Mouse (Mus musculus) neural tube, embryonic 10.5 days (tissue): ENCODE results near the gene Ctnna2.

Experiments used
- DNase-seq: peaks from one replicate; pipeline ENCODE4 v3.0.0-alpha.2; 2017; ENCODE audit warnings: low spot score; ENCODE audit errors: extremely low spot score

The Ctnna2 gene

DNA sequence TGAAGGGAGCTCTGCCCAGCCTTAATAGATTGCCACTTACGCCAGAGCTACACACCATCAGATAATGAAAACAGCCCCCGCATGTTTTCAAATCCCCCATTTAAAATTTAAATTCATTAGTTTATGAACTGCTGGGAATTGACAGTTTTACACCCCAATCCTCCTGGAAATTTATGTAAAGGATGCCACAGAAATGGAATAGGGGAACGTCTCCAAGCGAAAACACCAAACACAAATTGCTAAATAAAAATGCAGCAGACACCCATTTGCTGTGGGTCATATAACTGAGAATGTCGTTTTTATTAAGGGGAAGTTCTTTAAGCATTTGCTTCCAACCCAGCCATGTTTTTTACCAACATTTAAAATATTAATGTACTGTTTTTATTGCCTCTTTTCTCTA, 538.4 kb downstream of the Ctnna2 start:
- no peak for DNase-seq

DNA sequence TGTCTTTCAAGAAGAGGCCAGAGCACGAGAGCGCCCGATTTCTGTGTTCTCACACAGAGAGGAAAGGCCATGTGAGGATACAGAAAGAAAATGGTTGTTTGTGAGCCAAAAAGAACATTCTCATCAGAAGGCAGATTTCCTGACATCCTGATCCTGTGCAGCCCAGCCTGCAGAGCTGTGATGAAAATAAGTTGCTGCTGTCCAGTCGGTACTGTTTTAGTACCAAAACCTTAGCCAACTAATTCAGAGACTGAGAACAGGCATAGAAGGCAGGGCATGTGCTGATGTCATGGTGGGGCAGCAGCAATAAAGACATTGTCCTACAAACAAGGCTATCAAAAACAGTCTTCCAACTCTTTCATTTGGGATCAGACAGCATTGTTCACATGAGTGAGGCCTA, 549.1 kb downstream of the Ctnna2 start:
- no peak for DNase-seq

DNA sequence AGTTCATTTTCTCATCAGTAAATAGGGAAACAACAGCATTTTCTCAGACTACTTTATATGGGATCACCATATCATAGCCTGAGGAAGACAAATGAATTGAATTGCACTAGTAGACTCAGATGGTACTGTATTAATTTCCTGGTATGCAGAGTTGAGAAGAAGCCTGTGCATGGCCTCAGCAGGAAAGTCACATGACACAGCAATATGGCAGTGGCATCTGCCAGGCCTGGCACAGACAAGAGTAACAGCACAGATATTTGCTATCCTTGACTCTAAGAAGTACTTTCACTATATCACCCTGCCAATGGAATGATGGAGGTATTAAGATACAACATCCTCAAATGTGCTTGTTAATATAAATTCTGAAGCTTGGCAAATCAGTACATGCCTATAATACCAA, 553.8 kb downstream of the Ctnna2 start:
- DNase-seq, result no peak

DNA sequence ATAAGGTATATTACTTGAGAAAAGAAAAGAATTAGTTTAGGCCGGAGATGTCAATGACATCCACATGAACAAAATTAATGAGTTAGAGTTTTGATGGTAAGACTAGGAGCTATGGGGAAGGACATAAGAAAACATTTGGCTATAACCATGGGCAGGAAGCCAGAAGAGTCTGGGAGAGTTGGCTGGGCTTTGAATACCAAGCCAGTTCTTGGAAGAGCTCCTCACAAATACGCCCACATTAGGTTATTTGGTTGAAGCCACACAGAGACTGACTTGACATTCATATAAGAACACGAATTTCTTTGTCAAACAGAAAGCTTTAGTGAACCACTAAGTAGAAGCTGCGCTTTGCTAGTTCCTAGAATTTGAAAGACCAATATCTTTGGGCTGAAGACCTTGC, 554.7 kb downstream of the Ctnna2 start:
- DNase-seq, result no peak

DNA sequence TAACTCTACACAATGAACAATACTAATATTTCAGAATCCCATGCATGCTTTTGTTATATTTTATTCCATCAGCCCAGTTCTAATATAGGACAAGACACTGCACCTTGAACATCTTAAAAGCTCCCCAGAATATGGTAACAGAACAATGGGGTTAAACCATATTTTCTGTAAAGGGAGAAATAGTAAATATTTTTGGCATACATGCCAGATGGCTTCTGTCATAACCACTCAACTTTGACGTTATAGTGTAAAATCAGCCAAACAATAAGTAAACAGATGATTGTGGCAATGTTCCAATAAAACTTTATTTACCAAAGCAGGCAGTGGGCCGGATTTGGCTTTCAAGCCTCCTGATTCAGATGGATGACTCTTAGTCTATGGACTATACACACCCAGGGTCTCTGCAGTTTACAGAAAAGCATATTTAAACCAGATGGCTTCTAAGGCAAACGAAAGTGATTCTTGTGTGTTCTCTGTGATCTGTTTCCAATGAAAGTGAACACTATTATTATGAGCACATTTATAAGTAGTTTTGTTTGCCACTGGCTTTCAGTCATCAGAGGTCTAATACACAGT, 557.8 kb downstream of the Ctnna2 start:
- no peak for DNase-seq

DNA sequence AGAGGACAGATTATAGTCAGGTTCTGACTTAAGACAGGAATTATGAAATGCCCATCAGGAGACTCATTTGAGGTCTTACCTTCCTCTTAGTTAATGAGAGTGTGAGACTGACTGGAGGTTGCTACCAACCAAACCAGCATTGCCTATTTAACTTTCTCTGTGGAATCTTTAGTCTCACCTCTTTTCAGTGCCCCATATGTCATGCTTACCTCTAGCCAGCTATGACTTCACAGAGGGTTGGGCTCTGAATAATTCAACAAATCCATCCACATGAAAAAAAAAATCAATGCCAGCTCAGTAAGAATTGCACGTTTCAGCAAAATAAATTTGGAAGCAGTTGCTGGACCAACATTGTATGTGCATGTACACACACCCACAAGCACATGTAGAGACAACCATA, 562.5 kb downstream of the Ctnna2 start:
- no peak for DNase-seq

DNA sequence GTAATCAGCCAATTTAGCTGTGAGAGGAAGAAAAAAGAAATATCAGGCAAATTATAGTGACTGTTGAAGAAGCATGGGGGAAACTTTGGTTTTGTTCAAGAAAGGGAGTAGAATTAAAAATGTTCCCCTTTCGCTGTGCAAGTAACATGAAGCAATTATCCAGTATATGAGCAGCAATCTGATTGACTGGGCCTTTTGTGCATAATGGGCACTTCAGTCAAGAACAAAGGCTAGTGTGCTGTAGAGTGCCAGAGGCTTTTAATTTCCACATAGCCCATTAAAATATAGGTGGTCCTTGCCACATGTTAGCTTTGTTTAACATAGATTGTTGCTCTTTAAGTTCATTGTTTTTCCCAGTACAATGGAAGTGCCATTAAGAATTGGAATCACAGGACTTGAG, 566.0 kb downstream of the Ctnna2 start:
- no peak for DNase-seq

DNA sequence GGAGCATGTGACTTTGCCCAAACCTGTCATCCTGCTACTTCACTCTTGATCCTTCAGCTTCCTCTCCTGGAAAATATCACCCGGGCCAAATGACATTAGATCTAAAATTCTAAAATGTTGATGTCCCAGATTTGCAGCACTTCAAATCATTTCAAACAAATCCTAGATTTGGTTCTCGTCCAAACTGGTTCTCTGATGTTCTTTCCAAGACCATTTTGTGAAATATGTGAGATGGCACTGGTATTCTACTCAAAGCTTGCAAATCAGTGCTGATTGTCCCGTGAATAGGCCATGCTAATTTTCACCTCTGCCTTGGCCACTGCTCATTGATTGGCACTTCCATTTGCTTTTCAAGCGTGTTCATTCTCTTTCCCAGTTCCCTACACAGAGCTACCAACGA, 571.0 kb downstream of the Ctnna2 start:
- no peak for DNase-seq

DNA sequence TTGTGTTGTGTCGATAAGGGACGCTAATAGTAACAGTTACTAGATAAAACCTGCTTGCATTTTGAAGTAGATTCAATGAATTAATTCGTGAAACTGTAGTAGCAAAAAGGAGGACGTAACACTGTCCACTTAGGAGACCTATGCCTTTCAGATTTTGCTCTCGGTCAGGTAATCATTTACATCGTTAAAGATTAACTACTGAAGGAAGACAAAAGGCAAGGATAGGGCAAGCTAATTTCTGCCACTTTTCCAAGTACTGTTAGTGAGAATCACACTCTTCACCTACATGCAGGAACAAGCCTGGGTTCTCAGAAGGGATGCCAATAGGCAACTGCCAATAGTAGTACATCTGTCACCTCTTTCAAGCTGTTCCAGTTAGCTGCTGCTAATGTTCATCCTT, 578.7 kb downstream of the Ctnna2 start:
- DNase-seq, result no peak

DNA sequence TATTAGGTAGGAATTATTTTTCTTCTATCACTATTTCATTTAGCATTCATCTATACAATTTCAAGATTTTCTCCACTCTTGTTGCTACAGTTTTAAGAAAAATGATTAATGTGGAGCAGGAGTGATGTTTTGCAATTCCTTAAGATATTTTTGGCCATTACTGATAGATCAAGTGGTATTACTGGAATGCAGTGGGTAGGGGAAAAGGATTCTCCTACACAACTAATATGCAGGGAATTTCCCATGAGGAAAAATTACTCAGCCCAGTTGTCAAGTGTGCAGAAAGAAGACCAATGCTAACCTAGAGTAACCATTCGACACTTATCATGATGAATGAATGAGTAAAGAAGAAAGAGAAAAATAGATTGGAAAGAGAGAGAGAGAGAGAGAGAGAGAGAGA, 587.8 kb downstream of the Ctnna2 start:
- no peak for DNase-seq

DNA sequence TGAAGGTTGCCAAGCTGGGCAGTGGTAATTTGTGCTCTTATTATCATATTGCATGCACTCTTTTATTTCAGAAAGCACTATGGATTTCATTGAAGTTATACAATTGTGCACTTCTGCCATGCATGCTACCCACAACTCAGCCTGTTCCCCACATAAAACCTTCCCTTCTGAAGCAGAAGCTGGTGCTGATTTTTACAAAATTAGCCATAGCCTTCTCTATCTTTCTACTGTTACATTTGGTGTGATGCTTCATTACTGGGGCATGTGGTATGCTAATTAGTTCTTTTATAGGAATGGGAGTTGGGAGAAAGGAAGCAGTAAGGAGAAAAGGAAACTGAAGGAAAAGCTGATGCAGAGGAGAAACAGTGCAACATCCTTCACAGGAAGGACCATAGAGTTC, 598.2 kb downstream of the Ctnna2 start:
- no peak for DNase-seq

DNA sequence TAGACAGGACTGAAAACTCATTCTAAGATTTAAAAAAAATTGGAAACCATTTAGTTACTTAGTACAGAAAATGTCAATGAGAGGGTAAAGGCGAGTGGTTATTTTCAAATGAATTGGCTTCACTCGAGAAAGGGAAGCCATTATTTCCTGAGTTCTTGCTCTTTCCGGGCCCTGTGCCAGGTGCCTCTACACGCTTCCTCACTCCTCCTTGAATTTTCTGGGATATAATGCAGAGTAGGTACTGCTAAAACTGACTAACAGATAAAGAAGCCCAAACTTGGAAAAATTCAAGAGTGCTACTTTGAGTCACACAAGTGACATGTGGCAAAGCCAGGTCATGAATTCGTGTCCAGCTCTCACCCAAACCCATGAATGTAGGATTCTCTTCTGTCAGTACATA, 606.4 kb downstream of the Ctnna2 start:
- DNase-seq, result no peak

DNA sequence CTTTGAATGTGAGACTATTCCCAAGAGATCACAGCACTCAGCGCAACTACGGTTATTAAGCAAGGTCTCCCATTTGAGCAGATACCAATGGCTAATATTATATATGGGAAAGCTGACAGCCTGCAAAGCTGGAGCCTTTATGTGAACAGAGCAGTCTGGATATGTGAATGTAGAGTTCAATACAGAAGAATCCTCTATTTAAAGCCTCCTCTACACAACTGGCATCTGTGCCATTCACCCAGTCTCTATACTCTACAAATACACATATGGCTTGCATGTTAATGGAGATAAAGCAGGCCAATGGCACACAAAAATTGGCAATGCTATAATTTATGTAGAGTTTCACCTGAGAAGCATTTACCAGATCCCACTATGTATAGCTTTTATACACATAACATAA, 608.4 kb downstream of the Ctnna2 start:
- no peak for DNase-seq

DNA sequence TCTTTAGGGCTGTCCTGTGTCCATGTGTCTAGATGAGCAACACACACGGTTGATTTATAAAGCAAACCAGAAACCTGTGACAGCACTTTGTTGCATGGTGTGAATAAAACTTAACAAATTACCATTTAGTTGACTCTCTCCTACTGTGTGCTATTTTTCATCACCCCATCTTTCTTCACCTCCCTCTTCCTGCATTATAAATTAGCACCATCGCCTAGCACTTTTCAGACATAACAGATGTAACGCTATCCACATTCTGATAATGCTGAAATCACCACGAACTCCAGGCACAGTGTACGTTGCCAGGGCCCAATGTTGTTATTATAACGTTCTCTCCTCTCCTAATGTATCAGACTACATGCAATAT, 621.0 kb downstream of the Ctnna2 start:
- no peak for DNase-seq

DNA sequence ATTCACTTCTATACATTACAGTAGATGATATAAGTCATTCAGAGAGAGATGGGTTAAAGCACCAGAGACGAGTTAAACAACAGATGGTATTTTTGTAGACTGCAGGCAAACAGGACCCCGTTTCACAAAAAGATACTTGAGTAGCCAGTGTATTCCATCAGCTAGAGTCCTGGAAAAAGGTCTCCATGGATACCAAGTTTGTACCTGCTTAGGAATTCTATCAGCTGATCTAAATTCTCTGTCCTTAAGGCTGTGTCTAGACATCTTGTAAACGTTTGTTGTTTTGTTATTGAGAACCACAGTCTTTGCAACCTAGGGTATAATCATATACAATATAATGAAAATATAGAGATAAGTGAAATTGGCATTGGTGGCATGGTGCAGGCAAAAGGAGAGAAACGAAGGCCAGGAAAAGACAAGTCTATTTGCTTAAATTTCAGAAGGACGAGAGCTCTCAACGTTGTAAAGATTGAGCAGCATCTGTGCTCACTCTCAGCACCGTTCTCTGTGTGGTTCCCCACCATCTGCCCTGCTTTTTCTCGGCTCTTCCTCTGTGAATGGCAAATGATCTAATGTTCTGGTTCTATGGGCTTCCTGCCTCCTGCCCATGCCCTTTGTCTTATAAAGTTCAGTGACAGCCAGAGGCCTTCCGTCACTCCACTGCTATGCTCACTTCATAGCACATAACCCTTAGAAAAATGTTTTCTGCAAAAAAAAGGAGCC, 621.6 kb downstream of the Ctnna2 start:
- no peak for DNase-seq

DNA sequence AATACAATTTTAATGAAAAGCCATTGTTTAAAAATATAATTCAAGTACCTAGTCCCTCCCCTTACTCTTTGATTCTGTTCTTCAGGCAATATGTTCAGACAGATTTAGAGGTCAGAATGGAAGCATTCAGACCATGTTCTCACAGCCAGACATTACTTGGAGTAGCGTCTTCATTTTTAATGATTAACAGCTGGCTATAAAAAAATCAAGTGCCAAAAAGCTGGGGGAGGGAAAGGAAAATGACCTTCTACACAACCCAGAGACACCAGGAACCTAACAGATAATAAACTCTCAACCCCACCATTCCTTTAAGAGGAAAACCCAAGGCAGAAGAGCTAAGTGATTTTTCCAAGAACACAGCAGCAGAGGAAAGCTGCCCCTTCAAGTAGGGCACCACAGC, 624.7 kb downstream of the Ctnna2 start:
- no peak for DNase-seq

DNA sequence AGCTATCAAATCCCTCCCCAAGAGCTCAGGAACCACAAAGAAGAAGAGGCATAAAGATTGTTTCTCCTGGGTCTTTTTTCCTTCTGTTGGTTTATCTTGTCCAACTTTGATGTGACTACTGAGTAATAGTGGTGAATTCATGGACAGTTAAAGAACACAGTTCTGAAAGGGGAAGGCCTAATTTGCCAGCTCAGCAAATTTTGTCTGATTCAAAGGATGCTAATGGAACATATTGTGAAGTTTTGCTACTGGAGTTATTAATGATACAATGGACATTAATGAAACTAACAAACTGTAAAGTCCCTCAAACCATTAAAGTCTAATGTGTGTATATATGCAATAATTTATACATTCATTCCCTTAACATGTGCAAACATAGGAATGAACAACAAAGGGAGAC, 635.7 kb downstream of the Ctnna2 start:
- no peak for DNase-seq

DNA sequence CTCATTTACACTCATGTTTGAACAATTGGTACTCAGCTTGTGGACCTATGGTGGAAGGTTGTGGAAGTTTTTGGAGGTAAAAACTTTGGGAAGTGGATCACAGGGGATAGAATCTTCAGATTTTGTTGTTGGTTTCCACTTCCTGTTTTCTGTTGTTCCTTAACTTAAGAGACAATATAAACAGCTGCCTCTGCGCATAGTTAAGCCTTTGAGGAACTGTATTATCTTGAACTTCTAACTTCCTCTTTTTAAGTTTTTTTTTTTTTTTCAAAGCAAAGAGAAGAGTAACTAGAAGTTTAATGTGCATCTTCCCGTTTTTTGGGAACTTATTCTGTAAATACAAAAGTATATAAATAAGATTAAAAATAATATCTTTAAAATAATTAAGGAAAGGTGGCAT, 644.0 kb downstream of the Ctnna2 start:
- no peak for DNase-seq

DNA sequence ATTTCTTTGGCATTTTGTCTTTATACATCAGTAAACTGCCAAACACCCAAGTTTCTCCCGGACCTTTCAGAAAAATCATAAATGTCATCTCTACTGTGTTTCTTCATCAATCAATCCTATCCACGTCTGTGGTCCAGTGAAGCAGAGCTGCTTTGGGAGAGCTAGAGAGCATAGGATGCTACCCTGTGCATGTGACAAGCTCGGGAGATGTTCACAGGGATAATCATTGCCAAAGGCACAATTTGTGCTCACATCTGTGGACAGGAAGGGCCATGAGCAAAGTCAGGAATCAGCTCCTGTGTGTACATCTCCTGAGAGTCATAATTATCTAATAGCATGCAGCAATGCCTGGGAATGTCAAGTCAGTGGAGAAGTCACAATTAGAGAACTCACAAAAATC, 654.8 kb downstream of the Ctnna2 start:
- no peak for DNase-seq

DNA sequence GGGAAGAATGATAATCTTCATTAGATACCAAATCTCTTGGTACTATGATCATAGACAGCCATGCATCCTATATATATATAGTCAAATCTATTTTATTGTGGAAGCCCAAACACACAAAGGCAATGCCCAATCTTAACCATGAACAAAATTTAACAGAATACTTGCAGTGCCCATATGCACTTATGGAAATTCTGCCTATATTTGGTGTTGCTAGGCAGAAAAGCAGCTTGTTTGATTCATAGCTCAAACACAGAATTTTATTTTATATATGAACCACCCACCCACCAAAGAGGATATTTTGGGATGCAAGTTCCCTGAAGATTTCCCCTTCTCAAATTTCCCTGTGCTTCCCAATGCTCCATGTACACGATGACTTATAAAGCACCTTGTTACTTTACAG, 655.2 kb downstream of the Ctnna2 start:
- no peak for DNase-seq

DNA sequence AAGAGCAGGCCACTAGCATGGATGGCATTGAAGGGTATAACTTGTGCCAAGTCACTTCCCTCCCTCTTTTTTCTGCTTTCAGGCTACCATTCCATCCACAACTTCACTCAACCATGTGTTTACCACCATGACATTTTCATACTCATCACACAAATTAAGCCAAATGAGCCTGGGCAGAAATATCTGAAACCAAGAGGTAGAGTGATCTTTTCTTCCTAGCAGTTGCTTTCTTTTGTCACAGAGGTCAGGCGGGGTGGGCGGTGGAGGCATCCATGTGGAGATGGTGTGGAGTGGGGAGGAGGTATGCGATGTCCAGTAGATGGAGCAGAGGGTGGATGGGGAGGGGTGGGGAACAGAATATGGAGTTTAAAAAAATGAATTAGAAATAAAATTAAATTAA, 672.7 kb downstream of the Ctnna2 start:
- no peak for DNase-seq

DNA sequence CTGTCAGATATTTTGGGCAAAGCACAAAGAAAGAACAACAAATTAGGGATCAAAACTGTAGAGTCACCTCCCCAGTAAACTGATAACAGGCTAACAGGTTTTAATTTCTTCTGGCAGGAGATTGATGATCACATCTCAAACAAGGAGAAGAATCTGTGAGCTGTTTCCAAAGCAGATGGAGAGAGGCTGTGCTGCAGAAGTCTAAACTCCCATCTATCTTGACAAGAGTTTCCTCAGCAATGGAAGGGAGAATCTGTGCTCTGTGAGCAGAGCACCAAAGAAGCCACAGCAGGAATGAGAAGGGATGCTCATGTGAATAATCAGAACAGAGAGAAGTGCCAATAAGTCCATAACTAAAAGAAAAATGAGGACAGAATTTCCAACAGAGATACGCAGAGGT, 678.2 kb downstream of the Ctnna2 start:
- DNase-seq, result no peak

DNA sequence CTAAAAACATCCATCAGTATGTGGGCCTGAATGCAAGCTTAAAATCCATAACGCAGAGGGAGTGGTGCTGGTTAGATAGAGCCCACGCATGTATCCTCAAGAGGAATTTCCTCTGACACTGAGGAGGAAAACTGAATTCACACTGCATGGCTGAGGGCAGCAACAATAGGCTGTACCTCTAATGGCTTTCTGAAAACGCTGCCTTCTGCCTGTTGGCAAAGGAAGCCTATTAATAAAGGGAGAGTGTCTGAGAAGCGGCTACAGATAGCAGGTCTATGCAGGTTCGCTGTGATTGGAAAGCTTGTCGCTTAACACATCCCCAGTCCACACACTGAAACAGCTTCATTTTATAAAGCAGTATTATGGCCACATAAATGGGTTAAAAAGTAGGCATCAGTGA, 688.1 kb downstream of the Ctnna2 start:
- DNase-seq, result no peak

DNA sequence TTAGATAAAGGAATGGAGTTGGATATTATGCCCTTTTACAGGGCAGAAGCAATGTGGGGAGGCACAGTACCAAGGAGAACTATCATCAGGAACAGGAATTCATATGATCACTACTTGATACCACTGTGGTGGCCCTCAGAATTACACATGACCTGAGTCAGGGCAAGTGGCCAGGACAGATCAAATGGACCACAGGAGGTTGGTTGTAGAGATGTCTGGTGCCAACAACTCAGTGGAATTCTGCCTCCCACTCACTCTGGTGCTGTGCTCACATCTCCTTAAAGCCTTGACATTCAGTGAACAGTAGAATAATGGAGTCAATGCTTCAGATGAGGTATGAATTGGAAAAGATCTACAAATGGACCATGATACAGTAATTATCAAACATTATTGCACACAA, 691.1 kb downstream of the Ctnna2 start:
- no peak for DNase-seq
